Mouse (Mus musculus) hindbrain, embryonic 12.5 days (tissue): Measurements from ENCODE around the gene Arhgef11. TPM values are rescaled to one million over a fixed set of nuclear protein-coding genes. Genes with fewer than 3 reads are reported as not detected.

Experiments used
- ATAC-seq: fragments of 200-750 bp; cut with Nextera tagmentation; 2 replicates; pipeline ENCODE4 v1.8.0; 2017; ENCODE audit warnings: moderate TSS enrichment; ENCODE audit not compliant: low FRiP score
- H3K27ac ChIP-seq: fragments of 300-500 bp; sonication (generic); 2 replicates; pipeline ENCODE4 v1.5.1; 2016; ENCODE audit warnings: mild to moderate bottlenecking
- H3K27me3 ChIP-seq: fragments of 300-500 bp; sonication (generic); 2 replicates; pipeline ENCODE4 v1.6.1; 2016; ENCODE audit warnings: mild to moderate bottlenecking
- H3K36me3 ChIP-seq: fragments of 300-500 bp; sonication (generic); 2 replicates; pipeline ENCODE4 v1.6.1; 2016; ENCODE audit warnings: mild to moderate bottlenecking
- H3K4me1 ChIP-seq: fragments of 300-500 bp; sonication (generic); 2 replicates; pipeline ENCODE4 v1.6.1; 2016
- H3K4me2 ChIP-seq: fragments of 300-500 bp; sonication (generic); replicated peaks from 2 replicates; pipeline ENCODE4 v1.6.1; 2016; ENCODE audit warnings: mild to moderate bottlenecking
- H3K4me3 ChIP-seq: fragments of 300-500 bp; sonication (generic); 2 replicates; pipeline ENCODE4 v1.5.1; 2016; ENCODE audit warnings: mild to moderate bottlenecking
- H3K9ac ChIP-seq: fragments of 300-500 bp; sonication (generic); 2 replicates; pipeline ENCODE4 v1.6.1; 2016; ENCODE audit warnings: mild to moderate bottlenecking, moderate library complexity
- H3K9me3 ChIP-seq: fragments of 300-500 bp; sonication (generic); replicated peaks from 2 replicates; pipeline ENCODE4 v1.6.1; 2016; ENCODE audit warnings: mild to moderate bottlenecking
- WGBS: fragments of 180-500 bp; shearing (Covaris S2); methylation state at CpG from one replicate; pipeline ENCODE4 v1.1.7; 2016; 5-methylcytosine and 5-hydroxymethylcytosine counted together
- polyA plus RNA-seq: library from polyadenylated mRNA; unstranded; fragments of >200 nt; fragmentation: Nextera tagmentation; extraction: Ambion mirVana; gene quantifications from 2 replicates; pipeline ENCODE4 v1.2.1, GENCODE M21; 2016

Arhgef11 gene
- polyA plus RNA-seq, 1 experiment from 2014 or later = 28.0 TPM

- no peaks in the 10 kb centered on the region for H3K4me1 ChIP-seq
- no peak overlapping the region for H3K4me3 ChIP-seq
- no peak overlapping the region for H3K27ac ChIP-seq
- WGBS = 97% methylated on average over 16 of the region's 16 CpGs
- H3K27me3 ChIP-seq = no peaks in the 10 kb centered on the region
- peaks cover 95% of the 10 kb centered on the region for H3K36me3 ChIP-seq
- no peaks in the 10 kb centered on the region for H3K9me3 ChIP-seq
- no peak overlapping the region for H3K4me2 ChIP-seq
- no peak for ATAC-seq
- H3K9ac ChIP-seq = no peak overlapping the region
Observed at GRCm38 (mm10) chr3:87725396-87726160, 108.2 kb downstream of the Arhgef11 start.

GRCm38 (mm10) chr3:87726191-87726590, 108.8 kb downstream of the Arhgef11 start:
- no peaks in the 10 kb centered on the region for H3K4me1 ChIP-seq
- WGBS = 93% methylated on average over 7 of the region's 7 CpGs
- ATAC-seq = no peak
- H3K27ac ChIP-seq = no peak overlapping the region
- no peak overlapping the region for H3K4me3 ChIP-seq
- H3K36me3 ChIP-seq = peaks cover 95% of the 10 kb centered on the region
- no peaks in the 10 kb centered on the region for H3K27me3 ChIP-seq
- H3K4me2 ChIP-seq = no peak overlapping the region
- no peak overlapping the region for H3K9ac ChIP-seq
- H3K9me3 ChIP-seq = no peaks in the 10 kb centered on the region

GRCm38 (mm10) chr3:87728696-87729095, 111.3 kb downstream of the Arhgef11 start:
- Histone ChIP-seq H3K9ac (no peak overlapping the region), H3K27ac (no peak overlapping the region), H3K36me3 (peaks cover 94% of the 10 kb centered on the region), H3K4me1 (no peaks in the 10 kb centered on the region), H3K4me3 (no peak overlapping the region), H3K4me2 (no peak overlapping the region), H3K27me3 (no peaks in the 10 kb centered on the region), H3K9me3 (no peaks in the 10 kb centered on the region)
- no peak for ATAC-seq
- 91% methylated on average over 6 of the region's 6 CpGs for WGBS

- H3K9ac ChIP-seq = no peak overlapping the region
- H3K4me3 ChIP-seq = no peak overlapping the region
- no peak overlapping the region for H3K4me2 ChIP-seq
- H3K36me3 ChIP-seq = peaks cover 95% of the 10 kb centered on the region
- 85% methylated on average over 4 of the region's 4 CpGs for whole genome bisulfite sequencing
- ATAC-seq = no peak
- H3K9me3 ChIP-seq = no peaks in the 10 kb centered on the region
- H3K27me3 ChIP-seq = no peaks in the 10 kb centered on the region
- no peak overlapping the region for H3K27ac ChIP-seq
- H3K4me1 ChIP-seq = no peaks in the 10 kb centered on the region
Observed at GRCm38 (mm10) chr3:87733098-87733497, 115.7 kb downstream of the Arhgef11 start.

GRCm38 (mm10) chr3:87733984-87734761, 116.8 kb downstream of the Arhgef11 start:
- no peak overlapping the region for H3K9ac ChIP-seq
- no peak overlapping the region for H3K4me3 ChIP-seq
- H3K27me3 ChIP-seq = no peaks in the 10 kb centered on the region
- ATAC-seq = no peak
- H3K9me3 ChIP-seq = no peaks in the 10 kb centered on the region
- WGBS = 86% methylated on average over 11 of the region's 11 CpGs
- H3K36me3 ChIP-seq = peaks cover 93% of the 10 kb centered on the region
- H3K4me2 ChIP-seq = no peak overlapping the region
- no peak overlapping the region for H3K27ac ChIP-seq
- H3K4me1 ChIP-seq = no peaks in the 10 kb centered on the region

- no peak overlapping the region for H3K4me3 ChIP-seq
- ATAC-seq = no peak
- H3K36me3 ChIP-seq = peaks cover 82% of the 10 kb centered on the region
- no peaks in the 10 kb centered on the region for H3K27me3 ChIP-seq
- no peak overlapping the region for H3K9ac ChIP-seq
- H3K4me1 ChIP-seq = no peaks in the 10 kb centered on the region; the same call in 1 of the 2 replicates
- no peak overlapping the region for H3K4me2 ChIP-seq
- 85% methylated on average over 9 of the region's 9 CpGs for WGBS
- no peaks in the 10 kb centered on the region for H3K9me3 ChIP-seq
- no peak overlapping the region for H3K27ac ChIP-seq
Observed at GRCm38 (mm10) chr3:87735335-87735734, 118.0 kb downstream of the Arhgef11 start.

GRCm38 (mm10) chr3:87738906-87739305, 121.5 kb downstream of the Arhgef11 start:
- H3K9ac ChIP-seq = no peak overlapping the region
- ATAC-seq = no peak
- WGBS = 82% methylated on average over 5 of the region's 5 CpGs
- no peaks in the 10 kb centered on the region for H3K27me3 ChIP-seq
- H3K9me3 ChIP-seq = no peaks in the 10 kb centered on the region
- H3K4me1 ChIP-seq = no peaks in the 10 kb centered on the region; the same call in 1 of the 2 replicates
- H3K4me2 ChIP-seq = no peak overlapping the region
- H3K36me3 ChIP-seq = peaks cover 54% of the 10 kb centered on the region
- H3K27ac ChIP-seq = no peak overlapping the region
- H3K4me3 ChIP-seq = no peak overlapping the region

GRCm38 (mm10) chr3:87742013-87742412, 124.7 kb downstream of the Arhgef11 start:
- 88% methylated on average over 3 of the region's 3 CpGs for WGBS
- no peak for ATAC-seq
- peaks cover 23% of the 10 kb centered on the region for H3K36me3 ChIP-seq

GRCm38 (mm10) chr3:87742735-87743134, 125.4 kb downstream of the Arhgef11 start:
- H3K9ac ChIP-seq = no peak overlapping the region
- WGBS = 90% methylated on average over 16 of the region's 16 CpGs
- no peak for ATAC-seq

More at GRCm38 (mm10) chr3:87742013-87742412, 124.7 kb downstream of the Arhgef11 start:
- no peak overlapping the region for H3K4me2 ChIP-seq
- no peak overlapping the region for H3K27ac ChIP-seq
- no peak overlapping the region for H3K4me3 ChIP-seq
- H3K9ac ChIP-seq = no peak overlapping the region
- peaks cover 10% of the 10 kb centered on the region for H3K4me1 ChIP-seq
- H3K27me3 ChIP-seq = no peaks in the 10 kb centered on the region
- H3K9me3 ChIP-seq = no peaks in the 10 kb centered on the region

GRCm38 (mm10) chr3:87743927-87744326, 126.6 kb downstream of the Arhgef11 start:
- peaks cover 6% of the 10 kb centered on the region for H3K36me3 ChIP-seq
- 84% methylated on average over 4 of the region's 4 CpGs for WGBS
- no peak overlapping the region for H3K27ac ChIP-seq
- H3K4me2 ChIP-seq = no peak overlapping the region
- no peak for ATAC-seq
- H3K9ac ChIP-seq = no peak overlapping the region
- no peak overlapping the region for H3K4me3 ChIP-seq
- H3K27me3 ChIP-seq = no peaks in the 10 kb centered on the region
- H3K4me1 ChIP-seq = peaks cover 10% of the 10 kb centered on the region
- H3K9me3 ChIP-seq = no peaks in the 10 kb centered on the region

More at GRCm38 (mm10) chr3:87742735-87743134, 125.4 kb downstream of the Arhgef11 start:
- no peak overlapping the region for H3K4me2 ChIP-seq
- H3K9me3 ChIP-seq = no peaks in the 10 kb centered on the region
- H3K27ac ChIP-seq = no peak overlapping the region
- no peaks in the 10 kb centered on the region for H3K27me3 ChIP-seq
- peaks cover 17% of the 10 kb centered on the region for H3K36me3 ChIP-seq
- H3K4me3 ChIP-seq = no peak overlapping the region
- peaks cover 10% of the 10 kb centered on the region for H3K4me1 ChIP-seq

- no peak for ATAC-seq
- H3K36me3 ChIP-seq = peaks cover 5% of the 10 kb centered on the region
- WGBS = 31% methylated on average over 18 of the region's 18 CpGs
- H3K9ac ChIP-seq = 0 out of 2 replicates have a peak overlapping the region, but pooled peaks have one; percentile 0
- H3K4me1 ChIP-seq = peaks cover 10% of the 10 kb centered on the region
- H3K4me3 ChIP-seq = peak overlapping the region; percentile 11; the same call in 1 of the 2 replicates
- no peak overlapping the region for H3K27ac ChIP-seq
- peak overlapping the region; percentile 42 for H3K4me2 ChIP-seq
- no peaks in the 10 kb centered on the region for H3K27me3 ChIP-seq
- no peaks in the 10 kb centered on the region for H3K9me3 ChIP-seq
Observed at GRCm38 (mm10) chr3:87745036-87745659, 127.8 kb downstream of the Arhgef11 start.

- H3K9me3 ChIP-seq = no peaks in the 10 kb centered on the region
- 0 out of 2 replicates have a peak, but pooled peaks have one; percentile 15 for ATAC-seq
- H3K27ac ChIP-seq = no peak within 1 kb of the TSS
- peaks cover 10% of the 10 kb centered on the region for H3K4me1 ChIP-seq
- no peak within 1 kb of the TSS for H3K4me2 ChIP-seq
- no peak within 1 kb of the TSS for H3K9ac ChIP-seq
- no peaks in the 10 kb centered on the region for H3K36me3 ChIP-seq
- H3K27me3 ChIP-seq = peaks cover 2% of the 10 kb centered on the region; the same call in 1 of the 2 replicates
- no peak within 1 kb of the TSS for H3K4me3 ChIP-seq
- WGBS = 48% methylated on average over 13 of the region's 13 CpGs
Observed at GRCm38 (mm10) chr3:87748431-87748830, 131.1 kb downstream of the Arhgef11 start, which contains the start of gene Lrrc71. Gene Lrrc71 (minus strand): TSS chr3:87748625.
